Mouse (Mus musculus) heart, embryonic 11.5 days (tissue): ENCODE measurements around the gene Wdr75. TPM values are rescaled to one million over a fixed set of nuclear protein-coding genes. Genes with fewer than 3 reads are reported as not detected.

Experiments
- ATAC-seq: fragments of 200-750 bp; cut with Nextera tagmentation; replicated peaks from 2 replicates; pipeline ENCODE4 v1.8.0; 2017; ENCODE audit warnings: moderate library complexity; ENCODE audit not compliant: insufficient number of reproducible peaks, low FRiP score, low TSS enrichment
- H3K27ac ChIP-seq: fragments of 300-500 bp; sonication (generic); 2 replicates; pipeline ENCODE4 v1.5.1; 2014; ENCODE audit warnings: mild to moderate bottlenecking, low read depth, low read length
- H3K27me3 ChIP-seq: fragments of 300-500 bp; sonication (generic); 2 replicates; pipeline ENCODE4 v1.6.1; 2014; ENCODE audit warnings: mild to moderate bottlenecking, low read length, mixed read lengths; ENCODE audit not compliant: control insufficient read depth, insufficient read depth
- H3K36me3 ChIP-seq: fragments of 300-500 bp; sonication (generic); 2 replicates; pipeline ENCODE4 v1.6.1; 2014; ENCODE audit warnings: mild to moderate bottlenecking, low read length, moderate library complexity, mixed read lengths; ENCODE audit not compliant: control insufficient read depth, insufficient read depth
- H3K4me1 ChIP-seq: fragments of 300-500 bp; sonication (generic); 2 replicates; pipeline ENCODE4 v1.6.1; 2014; ENCODE audit warnings: low read length; ENCODE audit not compliant: control insufficient read depth, insufficient read depth
- H3K4me2 ChIP-seq: fragments of 300-500 bp; sonication (generic); 2 replicates; pipeline ENCODE4 v1.6.1; 2014; ENCODE audit warnings: mild to moderate bottlenecking, moderate library complexity
- H3K4me3 ChIP-seq: fragments of 300-500 bp; sonication (generic); 2 replicates; pipeline ENCODE4 v1.5.1; 2014; ENCODE audit warnings: low read depth, low read length
- H3K9ac ChIP-seq: fragments of 300-500 bp; sonication (generic); 2 replicates; pipeline ENCODE4 v1.6.1; 2014; ENCODE audit warnings: mild to moderate bottlenecking, low read depth, low read length, moderate library complexity
- H3K9me3 ChIP-seq: fragments of 300-500 bp; sonication (generic); replicated peaks from 2 replicates; pipeline ENCODE4 v1.6.1; 2016; ENCODE audit warnings: low read length; ENCODE audit not compliant: control insufficient read depth
- WGBS: fragments of 180-500 bp; shearing (Covaris S2); extraction: QIAGEN DNeasy Blood & Tissue Kit; methylation state at CpG from one replicate; pipeline ENCODE4 v1.1.7; 2014; ENCODE audit not compliant: insufficient replicate concordance; 5-methylcytosine and 5-hydroxymethylcytosine counted together
- polyA plus RNA-seq: library from polyadenylated mRNA; unstranded; fragments of >200 nt; fragmentation: Nextera tagmentation; extraction: Ambion mirVana; gene quantifications from 2 replicates; pipeline ENCODE4 v1.2.1, GENCODE M21; 2014

The Wdr75 gene
- polyA plus RNA-seq, 1 experiment from 2014 or later, result 56.5 TPM

DNA sequence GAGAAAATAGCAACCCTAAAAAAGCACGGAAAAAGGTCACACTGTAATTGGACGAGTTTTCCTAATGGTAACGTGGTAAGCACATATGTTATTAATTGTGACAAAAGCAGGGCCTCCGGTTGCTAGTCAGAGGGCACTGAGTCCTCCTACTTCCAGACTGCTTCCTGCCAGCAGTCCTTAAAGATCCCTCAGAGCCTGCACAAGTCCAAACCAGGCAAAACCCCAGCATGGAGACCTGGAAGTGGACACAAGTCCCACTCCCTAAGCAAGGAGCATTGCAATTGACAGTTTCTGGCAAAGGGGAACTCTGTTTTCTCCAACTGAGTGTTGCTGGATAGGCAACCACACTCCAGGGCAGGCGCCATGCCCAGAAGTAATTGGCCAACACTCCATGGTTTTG is 27.4 kb upstream of the Wdr75 start:
- H3K27me3 ChIP-seq, result no peaks in the 10 kb centered on the region
- H3K27ac ChIP-seq, result no peak overlapping the region
- no peak overlapping the region for H3K4me2 ChIP-seq
- no peak for ATAC-seq
- H3K9me3 ChIP-seq, result no peaks in the 10 kb centered on the region
- H3K36me3 ChIP-seq, result no peaks in the 10 kb centered on the region
- H3K9ac ChIP-seq, result no peak overlapping the region
- H3K4me3 ChIP-seq, result no peak overlapping the region
- WGBS, result 52% methylated on average over 5 of the region's 5 CpGs
- no peaks in the 10 kb centered on the region for H3K4me1 ChIP-seq

DNA sequence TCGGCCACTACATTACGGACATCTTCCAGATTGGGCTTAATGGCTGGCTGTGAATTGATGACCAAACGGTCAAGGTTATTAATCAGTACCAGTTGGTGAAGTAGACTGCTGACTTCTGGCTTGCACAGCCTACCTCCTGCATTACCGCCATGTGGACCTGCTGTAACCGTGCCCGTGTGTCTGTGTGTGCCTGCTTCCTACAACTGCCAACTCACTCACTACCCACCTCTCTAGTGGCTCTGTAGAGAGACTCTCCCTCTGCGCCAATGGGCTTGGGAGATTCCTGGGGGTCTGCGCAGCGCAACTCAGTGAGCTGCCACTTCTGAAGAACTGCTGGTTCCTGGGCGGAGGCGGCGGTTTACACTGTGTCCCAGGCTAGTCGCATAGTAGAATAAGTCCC is 25.6 kb upstream of the Wdr75 start:
- no peak overlapping the region for H3K9ac ChIP-seq
- no peaks in the 10 kb centered on the region for H3K4me1 ChIP-seq
- no peaks in the 10 kb centered on the region for H3K36me3 ChIP-seq
- no peak overlapping the region for H3K4me3 ChIP-seq
- no peaks in the 10 kb centered on the region for H3K9me3 ChIP-seq
- no peaks in the 10 kb centered on the region for H3K27me3 ChIP-seq
- no peak for ATAC-seq
- H3K4me2 ChIP-seq, result no peak overlapping the region
- H3K27ac ChIP-seq, result no peak overlapping the region
- WGBS, result 89% methylated on average over 13 of the region's 13 CpGs

DNA sequence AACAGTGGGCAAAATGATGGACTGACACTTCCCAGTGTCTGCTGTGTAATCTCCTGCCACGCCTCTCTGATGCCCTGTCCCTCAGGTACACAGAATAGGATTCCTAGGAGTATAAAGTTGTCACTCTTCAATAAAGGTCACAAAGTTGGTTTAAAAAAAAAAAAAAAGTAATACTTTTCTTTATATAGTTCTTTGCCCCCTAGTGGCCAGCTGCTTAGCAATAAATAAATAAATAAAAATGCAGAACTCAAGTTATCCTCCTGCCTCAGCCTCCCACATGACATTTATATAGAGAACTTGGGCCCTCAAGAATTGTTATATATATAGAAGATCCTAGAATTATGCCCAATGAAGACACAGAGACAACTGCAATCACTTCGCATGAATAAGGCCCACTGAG is 24.9 kb upstream of the Wdr75 start:
- Histone ChIP-seq H3K4me2 (no peak overlapping the region), H3K9ac (no peak overlapping the region), H3K4me3 (no peak overlapping the region), H3K27me3 (no peaks in the 10 kb centered on the region), H3K36me3 (no peaks in the 10 kb centered on the region), H3K9me3 (no peaks in the 10 kb centered on the region), H3K27ac (no peak overlapping the region), H3K4me1 (no peaks in the 10 kb centered on the region)
- WGBS, result 91% methylated on average over 2 of the region's 2 CpGs
- ATAC-seq, result no peak

DNA sequence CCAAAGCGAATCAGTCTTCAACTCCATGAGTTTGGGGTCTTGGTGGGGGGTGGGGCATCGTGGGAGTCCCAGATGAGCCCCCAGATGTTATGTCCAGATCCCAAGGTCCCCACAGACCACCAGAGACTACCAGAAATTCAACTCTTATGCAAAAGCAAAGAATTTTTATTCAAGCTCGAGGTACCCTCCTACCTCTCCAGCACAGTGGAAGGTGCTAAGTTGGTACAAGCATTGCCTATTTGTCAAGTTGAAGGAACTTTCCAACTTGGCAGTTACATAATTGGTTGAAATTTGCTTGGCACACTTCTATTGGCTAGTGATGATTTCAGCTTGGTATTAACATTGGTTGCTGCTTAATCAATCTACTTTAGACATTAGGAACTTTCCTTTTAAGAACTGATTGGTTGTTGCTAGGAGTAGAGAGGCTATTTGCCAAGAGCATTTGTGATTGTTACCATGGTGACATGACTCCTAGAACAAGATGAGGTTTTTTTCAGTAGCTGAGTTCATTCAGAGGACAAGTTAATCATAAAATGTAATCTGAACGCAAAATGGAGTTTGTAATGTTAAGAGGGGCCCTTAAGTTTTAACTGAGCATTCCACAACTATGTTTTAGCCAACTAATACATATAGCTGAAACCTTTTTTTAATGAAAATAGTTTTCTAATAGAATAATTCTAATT is 14.2 kb upstream of the Wdr75 start:
- H3K4me2 ChIP-seq, result no peak overlapping the region
- no peak for ATAC-seq
- no peaks in the 10 kb centered on the region for H3K4me1 ChIP-seq
- WGBS, result 54% methylated on average over 4 of the region's 4 CpGs
- no peaks in the 10 kb centered on the region for H3K36me3 ChIP-seq
- no peaks in the 10 kb centered on the region for H3K27me3 ChIP-seq
- H3K4me3 ChIP-seq, result no peak overlapping the region
- H3K9ac ChIP-seq, result no peak overlapping the region
- H3K27ac ChIP-seq, result no peak overlapping the region
- no peaks in the 10 kb centered on the region for H3K9me3 ChIP-seq

DNA sequence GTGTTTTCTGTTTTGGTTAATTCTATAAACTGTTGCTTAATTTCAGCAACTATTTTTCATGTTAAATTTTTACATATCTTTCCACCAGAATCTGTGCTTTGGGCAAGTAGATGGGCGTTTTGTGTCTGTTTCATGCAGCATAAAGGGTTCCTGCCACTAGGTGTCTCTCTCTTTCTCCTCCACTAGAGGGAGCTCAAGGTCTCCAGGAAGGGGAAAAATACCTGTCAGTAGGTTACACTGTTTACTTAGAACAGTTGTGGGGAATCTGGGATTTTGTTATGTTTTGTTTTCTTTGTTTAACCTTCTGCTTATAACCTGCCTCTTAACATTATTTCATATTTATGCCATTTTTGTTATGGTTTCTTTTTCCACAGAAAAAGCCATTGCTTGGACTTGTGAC is 21.9 kb downstream of the Wdr75 start:
- Histone ChIP-seq H3K4me2 (no peak overlapping the region), H3K27ac (no peak overlapping the region), H3K36me3 (peaks cover 22% of the 10 kb centered on the region), H3K4me1 (no peaks in the 10 kb centered on the region), H3K27me3 (no peaks in the 10 kb centered on the region), H3K4me3 (no peak overlapping the region), H3K9me3 (no peaks in the 10 kb centered on the region), H3K9ac (no peak overlapping the region)
- WGBS, result 29% methylated on average over 1 of the region's 1 CpGs
- no peak for ATAC-seq

DNA sequence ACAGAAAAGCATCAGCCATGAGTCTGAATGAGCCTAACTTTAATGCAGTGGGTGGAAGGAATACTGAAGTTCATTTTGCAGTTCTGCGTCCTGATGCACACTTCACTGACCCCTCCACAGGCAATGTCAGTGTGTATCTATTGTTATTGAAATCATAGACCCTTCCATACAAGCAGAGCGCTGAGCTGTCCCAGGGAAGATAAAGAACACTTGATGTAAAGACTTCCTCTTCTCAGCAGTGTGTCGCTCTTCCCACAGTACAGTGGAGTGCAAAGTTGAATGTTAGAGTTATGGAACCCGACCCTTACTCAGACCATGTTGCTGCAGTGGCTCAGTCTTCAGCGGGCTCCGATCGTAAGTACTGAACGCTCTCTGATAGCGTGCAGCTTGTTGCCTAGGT is 23.6 kb downstream of the Wdr75 start:
- H3K27ac ChIP-seq, result no peak overlapping the region
- no peak overlapping the region for H3K4me2 ChIP-seq
- ATAC-seq, result no peak
- H3K9me3 ChIP-seq, result no peaks in the 10 kb centered on the region
- H3K4me3 ChIP-seq, result no peak overlapping the region
- no peaks in the 10 kb centered on the region for H3K4me1 ChIP-seq
- H3K9ac ChIP-seq, result no peak overlapping the region
- 94% methylated on average over 9 of the region's 9 CpGs for WGBS
- no peaks in the 10 kb centered on the region for H3K27me3 ChIP-seq
- peaks cover 25% of the 10 kb centered on the region for H3K36me3 ChIP-seq

DNA sequence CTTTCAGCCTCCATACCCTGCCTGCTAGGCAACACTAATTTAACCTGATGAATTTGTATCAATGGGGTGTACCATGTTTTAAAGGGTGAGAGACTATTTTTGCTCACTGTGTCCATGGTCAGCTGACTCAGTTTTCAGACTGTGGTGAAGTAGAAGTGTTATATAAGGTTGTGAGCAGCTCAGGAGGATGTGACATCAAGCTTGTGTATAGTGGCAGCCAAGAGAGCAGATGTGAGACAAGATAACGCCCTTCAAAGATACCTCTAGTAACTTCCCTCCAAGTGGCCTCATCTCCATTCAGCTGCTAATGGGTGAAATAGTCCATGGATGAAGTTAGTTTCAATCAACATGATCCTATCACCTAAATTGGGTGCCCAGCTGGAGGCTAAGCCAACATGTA is 29.5 kb downstream of the Wdr75 start:
- no peak for ATAC-seq

DNA sequence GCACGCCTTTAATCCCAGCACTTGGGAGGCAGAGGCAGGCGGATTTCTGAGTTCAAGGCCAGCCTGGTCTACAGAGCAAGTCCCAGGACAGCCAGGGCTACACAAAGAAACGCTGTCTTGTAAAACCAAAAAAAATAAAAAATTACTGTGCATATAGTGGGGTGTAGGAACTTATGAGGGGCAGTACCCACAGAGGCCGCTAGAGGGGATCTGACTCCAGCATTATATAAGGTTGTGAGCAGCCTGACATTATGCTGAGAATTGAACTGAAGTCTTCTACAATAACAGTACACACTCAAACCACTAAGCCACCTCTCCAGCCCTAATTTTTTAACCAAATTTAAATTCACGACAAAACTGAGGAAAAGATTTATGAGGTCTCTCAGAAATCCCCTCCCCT is 30.2 kb downstream of the Wdr75 start:
- no peak; the same call in 1 of the 2 replicates for ATAC-seq

More for the DNA sequence above, 29.5 kb downstream of the Wdr75 start:
- Histone ChIP-seq H3K27me3 (no peaks in the 10 kb centered on the region), H3K9ac (no peak overlapping the region), H3K36me3 (peaks cover 14% of the 10 kb centered on the region), H3K4me2 (no peak overlapping the region), H3K4me3 (no peak overlapping the region), H3K27ac (no peak overlapping the region), H3K9me3 (no peaks in the 10 kb centered on the region), H3K4me1 (no peaks in the 10 kb centered on the region)
- WGBS, result 57% methylated on average over 1 of the region's 1 CpGs

DNA sequence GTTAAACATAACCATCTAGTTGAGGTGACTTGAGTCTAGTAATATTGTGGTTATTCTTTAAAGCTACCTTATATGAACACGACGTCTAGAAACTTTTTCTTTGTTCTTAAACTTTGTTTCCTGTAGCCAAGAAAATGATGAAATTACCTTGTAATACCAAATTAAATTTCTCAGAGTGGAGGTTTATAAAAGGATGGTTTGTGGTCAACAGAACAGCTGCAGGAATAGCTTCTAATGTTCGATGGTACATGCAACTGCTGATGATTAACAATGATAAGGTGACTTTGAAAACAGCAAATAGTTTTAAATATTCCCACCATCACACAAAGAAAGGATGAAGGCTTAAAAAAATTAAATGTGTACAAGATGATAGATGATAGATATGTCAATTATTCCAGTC is 30.7 kb downstream of the Wdr75 start:
- WGBS, result 92% methylated on average over 3 of the region's 3 CpGs
- H3K4me1 ChIP-seq, result no peaks in the 10 kb centered on the region
- ATAC-seq, result no peak
- H3K9me3 ChIP-seq, result no peaks in the 10 kb centered on the region
- H3K36me3 ChIP-seq, result peaks cover 12% of the 10 kb centered on the region
- no peak overlapping the region for H3K27ac ChIP-seq
- H3K4me3 ChIP-seq, result no peak overlapping the region
- H3K27me3 ChIP-seq, result no peaks in the 10 kb centered on the region
- H3K4me2 ChIP-seq, result no peak overlapping the region
- no peak overlapping the region for H3K9ac ChIP-seq

More for the DNA sequence above, 30.2 kb downstream of the Wdr75 start:
- Histone ChIP-seq H3K9me3 (no peaks in the 10 kb centered on the region), H3K4me2 (no peak overlapping the region), H3K27ac (no peak overlapping the region), H3K9ac (no peak overlapping the region), H3K4me1 (no peaks in the 10 kb centered on the region), H3K36me3 (peaks cover 14% of the 10 kb centered on the region), H3K27me3 (no peaks in the 10 kb centered on the region), H3K4me3 (no peak overlapping the region)
- 48% methylated on average over 5 of the region's 5 CpGs for WGBS
